Mouse (Mus musculus) embryonic facial prominence, embryonic 14.5 days (tissue): ENCODE results near the gene Wdtc1. TPM values are rescaled to one million over a fixed set of nuclear protein-coding genes. Genes with fewer than 3 reads are reported as not detected.
A peak's percentile ranks its signal among the peaks of the same experiment; 100 is the strongest.

ENCODE experiments used
- ATAC-seq: fragments of 200-750 bp; cut with Nextera tagmentation; 2 replicates; pipeline ENCODE4 v1.8.0; 2017; ENCODE audit warnings: low read depth, moderate number of reproducible peaks, moderate TSS enrichment
- DNase-seq: peaks from one replicate; pipeline ENCODE4 v3.0.0-alpha.2; 2015; ENCODE audit warnings: low spot score
- H3K27ac ChIP-seq: fragments of 300-500 bp; sonication (generic); replicated peaks from 2 replicates; pipeline ENCODE4 v1.5.1; 2014; ENCODE audit warnings: low read depth, mild to moderate bottlenecking, low read length, moderate library complexity
- H3K27me3 ChIP-seq: fragments of 300-500 bp; sonication (generic); replicated peaks from 2 replicates; pipeline ENCODE4 v1.6.1; 2014; ENCODE audit warnings: low read length; ENCODE audit not compliant: control insufficient read depth, insufficient read depth
- H3K36me3 ChIP-seq: fragments of 300-500 bp; sonication (generic); 2 replicates; pipeline ENCODE4 v1.6.1; 2014; ENCODE audit warnings: low read length, mixed read lengths; ENCODE audit not compliant: control insufficient read depth, insufficient read depth
- H3K4me1 ChIP-seq: fragments of 300-500 bp; sonication (generic); 2 replicates; pipeline ENCODE4 v1.6.1; 2014; ENCODE audit warnings: antibody characterized with exemption, low read length; ENCODE audit not compliant: control insufficient read depth, insufficient read depth
- H3K4me2 ChIP-seq: fragments of 300-500 bp; sonication (generic); 2 replicates; pipeline ENCODE4 v1.6.1; 2014; ENCODE audit warnings: low read depth, mild to moderate bottlenecking, low read length, moderate library complexity, mixed read lengths
- H3K4me3 ChIP-seq: fragments of 300-500 bp; sonication (generic); 2 replicates; pipeline ENCODE4 v1.5.1; 2014; ENCODE audit warnings: low read depth, mild to moderate bottlenecking, low read length
- H3K9ac ChIP-seq: fragments of 300-500 bp; sonication (generic); 2 replicates; pipeline ENCODE4 v1.6.1; 2014; ENCODE audit warnings: low read depth, mild to moderate bottlenecking, low read length, moderate library complexity, mixed read lengths
- H3K9me3 ChIP-seq: fragments of 300-500 bp; sonication (generic); 2 replicates; pipeline ENCODE4 v1.6.1; 2016; ENCODE audit warnings: low read length; ENCODE audit not compliant: control insufficient read depth
- WGBS: fragments of 180-500 bp; shearing (Covaris S2); extraction: QIAGEN DNeasy Blood & Tissue Kit; methylation state at CpG from one replicate; pipeline ENCODE4 v1.1.7; 2014; 5-methylcytosine and 5-hydroxymethylcytosine counted together
- polyA plus RNA-seq: library from polyadenylated mRNA; unstranded; fragments of >200 nt; fragmentation: Nextera tagmentation; extraction: Ambion mirVana; gene quantifications from 2 replicates; pipeline ENCODE4 v1.2.1, GENCODE M21; 2014

Wdtc1 gene
- polyA plus RNA-seq, 1 experiment from 2014 or later, result 17.4 TPM

DNA sequence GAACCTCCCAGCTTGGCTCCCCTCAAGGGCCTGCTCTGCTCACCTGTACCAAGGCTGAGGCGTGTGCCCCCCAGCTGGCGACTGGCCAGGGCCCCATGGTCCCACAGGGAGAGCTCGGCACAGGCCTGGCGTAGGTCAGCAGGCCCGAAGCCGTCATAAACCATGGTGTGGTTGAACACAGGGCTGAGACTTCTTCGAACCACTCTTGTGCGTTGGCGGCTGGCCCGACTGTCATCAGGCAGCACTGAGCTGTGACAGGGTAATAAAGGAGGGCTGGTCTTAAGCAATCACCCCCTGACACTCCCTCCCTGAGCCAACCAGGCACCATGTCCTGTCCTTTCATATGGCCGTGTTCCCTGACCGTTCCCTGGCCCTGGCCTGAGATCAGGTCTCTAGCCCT, 99.9 kb downstream of the Wdtc1 start:
- Histone ChIP-seq H3K4me1 (peaks cover 10% of the 10 kb centered on the region; the same call in 1 of the 2 replicates), H3K9me3 (no peaks in the 10 kb centered on the region), H3K9ac (no peak overlapping the region), H3K4me2 (no peak overlapping the region), H3K27ac (no peak overlapping the region), H3K4me3 (no peak overlapping the region), H3K27me3 (peaks cover 45% of the 10 kb centered on the region), H3K36me3 (no peaks in the 10 kb centered on the region)
- WGBS, result 90% methylated on average over 8 of the region's 12 CpGs
- DNase-seq, result no peak
- no peak for ATAC-seq

DNA sequence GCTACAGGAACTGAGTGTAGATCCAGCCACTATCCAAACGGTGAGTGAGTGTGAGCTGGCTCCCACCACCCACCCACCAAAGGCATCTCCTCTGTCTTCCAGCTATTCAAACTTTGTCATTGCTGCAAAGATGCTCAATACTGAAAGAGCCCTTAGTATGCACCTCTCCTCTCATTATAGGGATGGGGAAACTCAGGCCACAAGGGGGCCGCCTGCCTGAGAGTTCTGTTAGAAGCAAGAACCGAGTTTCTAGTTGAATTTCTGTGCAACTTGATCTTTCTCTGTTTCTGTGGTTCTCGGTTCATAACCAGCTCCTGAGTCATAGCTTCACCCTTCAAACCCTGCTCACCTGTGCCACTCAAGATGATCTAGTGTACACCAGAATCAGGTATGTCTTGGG, 101.2 kb downstream of the Wdtc1 start:
- DNase-seq (no peak), ATAC-seq (no peak)
- 23% methylated on average over 4 of the region's 4 CpGs for WGBS
- Histone ChIP-seq H3K4me2 (no peak overlapping the region), H3K36me3 (no peaks in the 10 kb centered on the region), H3K9me3 (no peaks in the 10 kb centered on the region), H3K9ac (no peak overlapping the region; the same call in 1 of the 2 replicates), H3K4me3 (no peak overlapping the region), H3K27ac (no peak overlapping the region), H3K27me3 (peaks cover 54% of the 10 kb centered on the region), H3K4me1 (peaks cover 10% of the 10 kb centered on the region; the same call in 1 of the 2 replicates)

DNA sequence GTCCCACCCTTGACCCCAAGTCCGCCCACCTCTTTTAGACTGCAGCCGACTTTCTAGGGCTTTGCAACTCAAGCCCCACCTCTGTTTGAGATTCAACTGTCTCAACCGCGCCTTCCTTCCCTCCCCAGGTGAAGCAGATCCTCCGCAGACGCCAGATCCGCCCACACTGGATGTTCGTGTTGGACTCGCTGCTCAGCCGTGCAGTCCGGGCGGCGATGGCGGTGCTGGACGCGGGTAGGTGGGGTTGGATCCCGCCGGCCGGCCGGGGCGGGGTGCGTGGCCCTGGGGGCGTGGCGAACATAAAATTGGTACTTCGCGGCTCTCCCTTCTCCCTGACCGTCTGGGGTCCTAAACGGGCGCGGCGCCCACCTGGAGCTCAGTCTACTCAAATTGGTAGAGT, 102.1 kb downstream of the Wdtc1 start:
- no peaks in the 10 kb centered on the region for H3K9me3 ChIP-seq
- no peaks in the 10 kb centered on the region for H3K36me3 ChIP-seq
- H3K4me2 ChIP-seq, result peak overlapping the region; percentile 74
- H3K4me3 ChIP-seq, result peak overlapping the region; percentile 41
- peaks cover 10% of the 10 kb centered on the region; the same call in 1 of the 2 replicates for H3K4me1 ChIP-seq
- WGBS, result 1% methylated on average over 31 of the region's 31 CpGs
- no peak overlapping the region for H3K27ac ChIP-seq
- peaks cover 50% of the 10 kb centered on the region for H3K27me3 ChIP-seq
- H3K9ac ChIP-seq, result peak overlapping the region; percentile 60
- no peak for DNase-seq
- ATAC-seq, result no peak

DNA sequence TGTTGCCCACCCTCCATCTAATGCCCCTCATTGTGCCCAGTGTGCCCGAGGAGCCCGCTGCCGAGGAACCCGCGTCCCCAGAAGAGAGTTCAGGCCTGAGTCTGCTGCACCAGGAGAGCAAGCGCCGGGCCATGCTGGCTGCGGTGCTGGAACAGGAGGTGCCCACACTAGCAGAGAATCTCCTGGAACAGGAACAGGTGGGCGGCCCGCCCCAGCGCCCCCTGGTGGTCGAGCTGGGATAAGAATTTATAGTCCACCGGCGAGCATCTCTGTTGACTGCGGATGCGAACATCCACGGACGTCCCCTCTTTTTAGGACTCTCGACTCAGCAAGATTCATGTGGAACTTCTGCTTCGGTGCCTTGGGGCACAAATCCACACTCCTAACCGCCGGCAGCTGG, 102.7 kb downstream of the Wdtc1 start:
- Histone ChIP-seq H3K27ac (no peak overlapping the region), H3K4me2 (peak overlapping the region; percentile 74), H3K4me1 (peaks cover 10% of the 10 kb centered on the region; the same call in 1 of the 2 replicates), H3K27me3 (peaks cover 47% of the 10 kb centered on the region), H3K4me3 (peak overlapping the region; percentile 41), H3K9me3 (no peaks in the 10 kb centered on the region), H3K36me3 (no peaks in the 10 kb centered on the region), H3K9ac (peak overlapping the region; percentile 60)
- WGBS, result under 1% methylated on average over 22 of the region's 22 CpGs
- peak; percentile 65; the same call in 1 of the 2 replicates for ATAC-seq
- DNase-seq, result peak; percentile 69

DNA sequence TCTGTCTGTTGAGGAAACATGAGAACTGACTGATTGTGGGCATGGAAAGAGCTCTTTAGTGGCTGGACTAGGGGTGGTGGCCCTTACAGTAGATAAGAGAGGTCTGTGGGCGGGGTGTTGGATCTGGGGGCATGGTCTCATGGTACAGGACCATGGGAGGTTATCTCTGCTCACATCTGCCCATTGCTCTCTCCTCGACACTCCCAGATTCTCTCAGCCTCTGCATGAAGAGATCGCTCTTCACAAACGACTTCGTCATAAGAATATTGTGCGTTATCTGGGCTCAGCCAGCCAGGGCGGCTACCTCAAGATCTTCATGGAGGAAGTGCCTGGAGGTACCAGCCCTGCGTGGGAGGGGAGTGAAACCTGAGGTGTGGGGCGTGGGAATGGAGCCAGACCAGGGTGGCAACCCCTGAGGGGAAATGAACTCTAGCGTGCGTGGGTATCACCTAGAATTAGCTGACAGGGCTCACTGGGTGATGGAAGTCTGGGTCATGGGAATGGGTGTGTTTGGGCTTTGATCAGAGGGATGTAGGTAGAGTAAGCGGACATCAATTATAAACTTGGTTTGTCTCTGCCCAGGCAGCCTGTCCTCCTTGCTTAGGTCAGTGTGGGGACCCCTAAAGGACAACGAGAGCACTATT, 105.4 kb downstream of the Wdtc1 start:
- Histone ChIP-seq H3K9me3 (no peaks in the 10 kb centered on the region), H3K4me1 (peaks cover 10% of the 10 kb centered on the region; the same call in 1 of the 2 replicates), H3K9ac (no peak overlapping the region), H3K27ac (no peak overlapping the region), H3K4me2 (no peak overlapping the region), H3K36me3 (no peaks in the 10 kb centered on the region), H3K4me3 (no peak overlapping the region), H3K27me3 (peaks cover 60% of the 10 kb centered on the region)
- ATAC-seq (no peak), DNase-seq (no peak)
- 75% methylated on average over 13 of the region's 13 CpGs for WGBS

DNA sequence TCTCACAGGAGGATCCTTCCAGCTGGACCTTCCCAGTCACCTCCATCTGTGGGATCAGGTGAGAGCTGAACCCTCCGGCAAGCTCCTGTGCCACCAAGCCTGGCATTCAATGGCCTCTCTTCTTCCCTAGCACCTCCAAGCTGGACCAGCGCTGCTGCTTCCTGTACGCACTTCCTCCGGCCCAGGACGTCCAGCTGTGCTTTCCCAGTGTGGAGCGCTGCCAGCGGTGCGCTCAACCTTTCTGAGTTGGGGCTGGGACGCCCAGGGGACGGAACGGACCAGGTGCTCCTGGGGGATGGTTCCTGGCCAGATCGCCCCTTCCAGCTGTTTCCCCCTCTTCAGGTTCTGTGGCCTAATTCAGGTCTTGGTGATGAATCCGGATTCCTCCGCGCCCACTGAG, 106.2 kb downstream of the Wdtc1 start:
- Histone ChIP-seq H3K27me3 (peaks cover 66% of the 10 kb centered on the region), H3K4me1 (peaks cover 11% of the 10 kb centered on the region), H3K4me2 (no peak overlapping the region), H3K9me3 (no peaks in the 10 kb centered on the region), H3K4me3 (no peak overlapping the region), H3K9ac (no peak overlapping the region), H3K36me3 (no peaks in the 10 kb centered on the region), H3K27ac (no peak overlapping the region)
- ATAC-seq, result no peak
- DNase-seq, result no peak
- 22% methylated on average over 15 of the region's 15 CpGs for WGBS

DNA sequence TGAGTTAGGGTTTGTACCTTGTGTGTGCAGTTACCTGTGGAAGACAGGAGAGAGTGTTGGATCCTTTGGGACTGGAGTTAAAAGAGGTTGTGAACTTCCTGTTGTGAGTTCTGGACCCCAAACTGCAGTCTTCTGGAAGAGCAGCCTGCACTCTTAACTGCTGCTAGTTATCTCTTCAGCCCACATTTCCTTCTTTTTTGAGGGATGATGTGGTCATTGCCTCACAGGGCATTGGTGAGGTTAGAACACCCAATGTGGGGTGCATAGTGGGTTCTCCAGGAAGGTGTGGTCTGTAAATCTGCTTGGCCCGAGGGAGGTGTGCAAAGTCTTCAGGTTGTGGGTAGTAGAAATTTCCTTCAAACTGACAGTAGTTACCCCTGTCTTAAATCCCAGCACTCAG, 109.0 kb downstream of the Wdtc1 start:
- DNase-seq (no peak), ATAC-seq (no peak)
- whole genome bisulfite sequencing, result 88% methylated on average over 1 of the region's 1 CpGs
- no peak overlapping the region for H3K27ac ChIP-seq
- H3K9me3 ChIP-seq, result no peaks in the 10 kb centered on the region
- peaks cover 52% of the 10 kb centered on the region for H3K27me3 ChIP-seq
- H3K4me1 ChIP-seq, result peaks cover 10% of the 10 kb centered on the region
- H3K9ac ChIP-seq, result no peak overlapping the region
- no peak overlapping the region for H3K4me3 ChIP-seq
- H3K36me3 ChIP-seq, result no peaks in the 10 kb centered on the region
- no peak overlapping the region for H3K4me2 ChIP-seq

DNA sequence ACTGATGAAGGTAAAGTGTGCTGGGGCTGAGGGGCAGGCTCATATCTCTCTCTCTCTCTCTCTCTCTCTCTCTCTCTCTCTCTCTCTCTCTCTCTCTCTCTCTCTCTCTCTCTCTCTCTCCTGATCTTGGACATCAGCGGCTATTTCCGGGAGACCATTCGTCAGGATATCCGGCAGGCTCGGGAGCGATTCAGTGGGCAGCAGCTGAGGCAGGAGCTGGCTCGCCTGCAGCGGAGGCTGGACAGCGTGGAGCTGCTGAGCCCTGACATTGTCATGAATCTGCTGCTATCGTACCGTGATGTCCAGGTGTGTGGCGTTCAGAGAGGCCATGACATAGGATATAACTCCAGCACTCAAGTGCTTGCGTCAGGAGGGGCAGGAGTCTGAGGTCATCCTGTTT, 109.7 kb downstream of the Wdtc1 start:
- Histone ChIP-seq H3K27ac (no peak overlapping the region), H3K27me3 (peaks cover 49% of the 10 kb centered on the region), H3K9ac (no peak overlapping the region), H3K4me2 (no peak overlapping the region), H3K4me1 (peaks cover 10% of the 10 kb centered on the region), H3K9me3 (no peaks in the 10 kb centered on the region), H3K4me3 (no peak overlapping the region), H3K36me3 (no peaks in the 10 kb centered on the region)
- DNase-seq (no peak), ATAC-seq (no peak)
- whole genome bisulfite sequencing, result 46% methylated on average over 13 of the region's 13 CpGs

DNA sequence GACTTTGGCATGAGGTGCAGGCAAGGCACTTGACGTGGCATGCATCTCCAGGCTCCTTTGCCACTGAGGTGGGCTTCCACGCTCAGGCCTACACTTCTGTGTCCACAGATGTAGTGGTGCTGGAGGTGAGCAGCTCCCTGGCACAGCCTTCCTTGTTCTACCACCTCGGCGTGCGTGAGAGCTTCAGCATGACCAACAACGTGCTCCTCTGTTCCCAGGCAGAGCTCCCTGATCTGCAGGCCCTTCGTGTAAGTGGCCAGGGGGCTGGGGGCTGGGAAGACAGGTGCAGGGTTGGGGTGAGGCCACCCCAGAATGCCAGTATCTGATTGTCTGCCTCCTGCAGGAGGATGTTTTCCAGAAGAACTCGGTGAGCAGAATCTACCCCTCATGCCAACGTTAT, 110.6 kb downstream of the Wdtc1 start:
- DNase-seq, result no peak
- 53% methylated on average over 9 of the region's 9 CpGs for WGBS
- Histone ChIP-seq H3K9me3 (no peaks in the 10 kb centered on the region), H3K36me3 (no peaks in the 10 kb centered on the region), H3K4me2 (no peak overlapping the region), H3K9ac (no peak overlapping the region), H3K4me1 (peaks cover 10% of the 10 kb centered on the region), H3K4me3 (no peak overlapping the region), H3K27me3 (peaks cover 41% of the 10 kb centered on the region), H3K27ac (no peak overlapping the region)
- ATAC-seq, result no peak
